Mouse (Mus musculus) frontal cortex, postnatal 25 days (tissue): ENCODE measurements around the gene Gm20075.
"Not testable (repeated sequence)": the region's sequence is repeated elsewhere in the genome, so short reads cannot be mapped to it uniquely, and the experiment has no call there.

Source experiments
- DNase-seq, 2 experiments: peaks; one replicate each; pipeline ENCODE4 v3.0.0; 2022; ENCODE audit warnings: low spot score in 2 of 2

Gene Gm20075

GRCm38 (mm10) chr13:96081276-96081675 lies at the start of gene Gm20075:
Gene Gm20075 (minus strand): TSS chr13:96081376.
- not testable (repeated sequence) for DNase-seq

- DNase-seq = no peak
Measured at GRCm38 (mm10) chr13:96129081-96129480, 47.9 kb upstream of the Gm20075 start.

GRCm38 (mm10) chr13:96126669-96127068 lies 45.5 kb upstream of the Gm20075 start:
- no peak for DNase-seq

- no peak for DNase-seq
Measured at GRCm38 (mm10) chr13:96125011-96125410, 43.8 kb upstream of the Gm20075 start.

GRCm38 (mm10) chr13:96112711-96113110 lies 31.5 kb upstream of the Gm20075 start:
- DNase-seq = no peak

GRCm38 (mm10) chr13:96110767-96111166 lies 29.6 kb upstream of the Gm20075 start:
- DNase-seq = no peak

GRCm38 (mm10) chr13:96106367-96106766 lies 25.2 kb upstream of the Gm20075 start:
- no peak for DNase-seq

GRCm38 (mm10) chr13:96090929-96091328 lies 9.8 kb upstream of the Gm20075 start:
- DNase-seq = no peak

- no peak for DNase-seq
Measured at GRCm38 (mm10) chr13:96085581-96086302, 4.6 kb upstream of the Gm20075 start.

- not testable (repeated sequence) for DNase-seq
Measured at GRCm38 (mm10) chr13:96081754-96082153, 578 bp upstream of the Gm20075 start, which contains the start of gene Gm17190. Gene Gm17190 (plus strand): TSS chr13:96082054.

GRCm38 (mm10) chr13:96073555-96073954 lies 7.6 kb downstream of the Gm20075 start:
- no peak for DNase-seq

- DNase-seq = no peak
Measured at GRCm38 (mm10) chr13:96052755-96053154, 28.4 kb downstream of the Gm20075 start.

GRCm38 (mm10) chr13:96045396-96045795 lies 35.8 kb downstream of the Gm20075 start:
- no peak for DNase-seq

- no peak for DNase-seq
Measured at GRCm38 (mm10) chr13:96040275-96041042, 40.7 kb downstream of the Gm20075 start.

- no peak for DNase-seq
Measured at GRCm38 (mm10) chr13:96039536-96039935, 41.6 kb downstream of the Gm20075 start.

- peak; percentile 65 to 67 for DNase-seq
Measured at GRCm38 (mm10) chr13:96030368-96031223, 50.6 kb downstream of the Gm20075 start.
